14 mouse cellular contexts compared by ENCODE assay signal in the genomic region with DNA sequence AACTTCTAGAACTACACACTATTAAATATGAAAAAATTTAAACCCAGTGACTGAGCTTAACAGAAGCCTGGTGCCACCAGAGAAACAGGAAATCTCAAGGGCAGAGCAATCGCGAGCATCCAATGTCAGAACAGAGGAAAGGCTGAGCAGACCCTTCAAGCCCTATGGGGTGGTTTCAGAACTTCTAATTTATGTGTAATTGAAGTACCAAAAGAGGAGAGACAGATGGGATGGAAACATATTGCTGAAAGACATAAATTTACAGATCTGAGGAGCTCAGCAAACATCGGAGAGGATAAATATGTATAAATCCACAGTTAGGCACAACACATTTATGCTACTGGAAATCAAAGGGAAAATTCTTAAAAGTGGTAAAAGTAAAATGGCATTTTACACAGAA.
"Had no signal": no experiment of that assay in that cellular context is flagged by ENCODE, and none has a peak within 500 bp of the region (broad histone marks: within the 10 kb centered on the region; RNA-seq: fewer than 3 reads in every experiment).

No protein-coding gene starts in this region.

- DNase-seq: lung, adult 18-20 months; lung, postnatal 10 days; lung, postnatal 4 days; midbrain, embryonic 14.5 days; right cerebral cortex, postnatal 14 days; thymus, adult 2 months; thymus, postnatal 25 days; thymus, postnatal 4 days had no signal

- H3K9me3 ChIP-seq: midbrain, embryonic 10.5 days; midbrain, embryonic 12.5 days; neural tube, embryonic 12.5 days; stomach, embryonic 15.5 days had no signal

- H3K4me1 ChIP-seq: midbrain, embryonic 10.5 days; midbrain, embryonic 12.5 days; neural tube, embryonic 12.5 days; stomach, embryonic 15.5 days had no signal

- H3K36me3 ChIP-seq: midbrain, embryonic 10.5 days; midbrain, embryonic 12.5 days; neural tube, embryonic 12.5 days; stomach, embryonic 15.5 days had no signal

- H3K27me3 ChIP-seq: midbrain, embryonic 12.5 days; neural tube, embryonic 12.5 days; stomach, embryonic 15.5 days had no signal

- H3K4me3 ChIP-seq: midbrain, embryonic 10.5 days; midbrain, embryonic 12.5 days; neural tube, embryonic 12.5 days; stomach, embryonic 15.5 days had no signal

- H3K9ac ChIP-seq: lung, embryonic 14.5 days; midbrain, embryonic 12.5 days; neural tube, embryonic 12.5 days; stomach, embryonic 15.5 days had no signal

- H3K4me2 ChIP-seq: lung, embryonic 14.5 days; midbrain, embryonic 12.5 days; neural tube, embryonic 12.5 days; stomach, embryonic 15.5 days had no signal

- H3K27ac ChIP-seq: midbrain, embryonic 10.5 days; midbrain, embryonic 12.5 days; neural tube, embryonic 12.5 days; stomach, embryonic 15.5 days; stomach, postnatal 0 days had no signal
